Mouse (Mus musculus): ENCODE data around the gene Catsperd. TPM values are rescaled to one million over a fixed set of nuclear protein-coding genes. Genes with fewer than 3 reads are reported as not detected.

Gene Catsperd
- polyA plus RNA-seq, 1 experiment from 2014 or later, result 1.7 TPM

Other genes with a start within 250 kb of the Catsperd start
- gene Ptprs, start 151.7 kb upstream of the Catsperd start, polyA plus RNA-seq (2015; fragmentation: Nextera tagmentation; extraction: Ambion mirVana), result 229 and 264 TPM in 2 replicates
- gene Znrf4, start 115.7 kb upstream of the Catsperd start, polyA plus RNA-seq (2015; fragmentation: Nextera tagmentation; extraction: Ambion mirVana), result not detected in 2 replicates
- gene Gm20219, start 73.8 kb upstream of the Catsperd start, polyA plus RNA-seq (2015; fragmentation: Nextera tagmentation; extraction: Ambion mirVana), result 0.95 and 1.1 TPM in 2 replicates
- 56.7 and 66.1 TPM in 2 replicates for gene Safb2, start 43.6 kb upstream of the Catsperd start, polyA plus RNA-seq (2015; fragmentation: Nextera tagmentation; extraction: Ambion mirVana)
- 95.5 and 109 TPM in 2 replicates for gene Safb, start 43.3 kb upstream of the Catsperd start, polyA plus RNA-seq (2015; fragmentation: Nextera tagmentation; extraction: Ambion mirVana)
- 186 and 221 TPM in 2 replicates for gene 2410015M20Rik, start 18.4 kb upstream of the Catsperd start, polyA plus RNA-seq (2015; fragmentation: Nextera tagmentation; extraction: Ambion mirVana)
- 823 and 876 TPM in 2 replicates for gene Rpl36, start 14.7 kb upstream of the Catsperd start, polyA plus RNA-seq (2015; fragmentation: Nextera tagmentation; extraction: Ambion mirVana)
- gene Lonp1, start 1.3 kb upstream of the Catsperd start, polyA plus RNA-seq (2015; fragmentation: Nextera tagmentation; extraction: Ambion mirVana), result 45.4 and 45.7 TPM in 2 replicates
- 100 and 110 TPM in 2 replicates for gene Ranbp3, start 45.2 kb downstream of the Catsperd start, polyA plus RNA-seq (2015; fragmentation: Nextera tagmentation; extraction: Ambion mirVana)
- gene Ndufa11, start 89.6 kb downstream of the Catsperd start, polyA plus RNA-seq (2015; fragmentation: Nextera tagmentation; extraction: Ambion mirVana), result 565 and 621 TPM in 2 replicates
- gene Vmac, start 89.9 kb downstream of the Catsperd start, polyA plus RNA-seq (2015; fragmentation: Nextera tagmentation; extraction: Ambion mirVana), result 15.1 and 16.6 TPM in 2 replicates
- gene Nrtn, start 129.4 kb downstream of the Catsperd start, polyA plus RNA-seq (2015; fragmentation: Nextera tagmentation; extraction: Ambion mirVana), result 2.4 and 2.5 TPM in 2 replicates
- 97.3 and 99.9 TPM in 2 replicates for gene Dus3l, start 136.6 kb downstream of the Catsperd start, polyA plus RNA-seq (2015; fragmentation: Nextera tagmentation; extraction: Ambion mirVana)
- 0.60 and 1.0 TPM in 2 replicates for gene Prr22, start 142.1 kb downstream of the Catsperd start, polyA plus RNA-seq (2015; fragmentation: Nextera tagmentation; extraction: Ambion mirVana)
- gene Rfx2, start 202.9 kb downstream of the Catsperd start, polyA plus RNA-seq (2015; fragmentation: Nextera tagmentation; extraction: Ambion mirVana), result 4.9 and 6.5 TPM in 2 replicates
- gene Acsbg2, start 246.3 kb downstream of the Catsperd start, polyA plus RNA-seq (2015; fragmentation: Nextera tagmentation; extraction: Ambion mirVana), result not detected in 2 replicates
- 0.29 and 0.50 TPM in 2 replicates for gene 1700061G19Rik, start 247.3 kb downstream of the Catsperd start, polyA plus RNA-seq (2015; fragmentation: Nextera tagmentation; extraction: Ambion mirVana)

Measured in hindbrain, embryonic 16.5 days (tissue).